Mouse (Mus musculus): ENCODE measurements at regions not wholly inside any gene's neighbourhood (a gene's known extent, or its start where the extent isn't known, plus 50 kb on each side); places are given as distances from the start of the nearest gene placed in this dataset.

DNA sequence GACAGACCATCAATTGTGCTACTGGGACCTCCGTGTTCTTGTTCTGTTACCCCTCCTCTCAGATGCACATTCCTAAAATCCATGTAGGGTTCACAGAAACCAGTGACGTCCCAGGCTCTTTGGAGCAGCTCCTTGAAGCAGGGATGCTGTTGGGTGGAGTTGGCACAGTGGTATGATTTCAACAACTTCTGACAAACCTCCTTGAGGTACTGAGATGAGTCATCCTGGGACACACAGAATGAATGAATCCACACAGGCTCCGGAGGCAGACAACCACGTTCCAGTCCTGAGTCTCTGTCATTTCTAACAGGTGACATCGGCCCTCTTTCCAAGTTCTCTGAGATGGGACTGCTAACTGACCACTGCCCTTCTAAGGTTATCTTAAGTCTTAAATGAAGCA is 360.2 kb downstream of the Rps15a start:
- Histone ChIP-seq H3K4me2 (ENCODE audit: insufficient read depth, low read depth, poor library complexity, severe bottlenecking) (no peak overlapping the region), H3K27ac (ENCODE audit: insufficient read depth, low read depth) (no peak overlapping the region), H3K79me2 (replicated peaks; ENCODE audit: control insufficient read depth, extremely low read depth, insufficient read depth, poor library complexity, severe bottlenecking) (no peaks in the 10 kb centered on the region), H3K9me3 (replicated peaks; ENCODE audit: low read length) (no peaks in the 10 kb centered on the region), H3K9ac (ENCODE audit: insufficient read depth, low read depth) (no peak overlapping the region), H3K36me3 (replicated peaks in 1 of 2; ENCODE audit: control insufficient read depth in 1 of 2, insufficient read depth in 1 of 2, low read length in 1 of 2) (no peaks in the 10 kb centered on the region), H3K4me3 (replicated peaks in 1 of 3; ENCODE audit: low read depth in 2 of 3, low read length in 2 of 3, poor library complexity in 1 of 3) (no peak overlapping the region), H3K4me1 (ENCODE audit: control insufficient read depth in 1 of 2, insufficient read depth in 2 of 2) (no peaks in the 10 kb centered on the region), H3K27me3 (replicated peaks) (no peaks in the 10 kb centered on the region)
- DNase-seq (ENCODE audit: extremely low read depth) = no peak
- dilution Hi-C loops (cut with MboI; ENCODE audit: extremely low pct_ligation_motif_present, extremely low pct_unique_long_range_greater_than_20kb, low sequenced_read_pairs) = no loop called here
- no peak for TF ChIP-seq MXI1 (IDR thresholded peaks at IDR 0.05; ENCODE audit: low read depth, low read length)
- TF ChIP-seq USF2 (conservative IDR thresholded peaks at IDR 0.05; ENCODE audit: low read depth, low read length) = no peak
- TF ChIP-seq KAT2A (IDR thresholded peaks at IDR 0.05; ENCODE audit: insufficient replicate concordance, low read length) = no peak
- TF ChIP-seq TBP (conservative IDR thresholded peaks at IDR 0.05; ENCODE audit: low read depth, low read length) = no peak
- TF ChIP-seq E2F4 (IDR thresholded peaks at IDR 0.05; ENCODE audit: insufficient replicate concordance, low read depth, low read length) = no peak
- no peak for TF ChIP-seq BHLHE40 (IDR thresholded peaks at IDR 0.05; ENCODE audit: low read depth, low read length)
- no peak for TF ChIP-seq NELFE (IDR thresholded peaks at IDR 0.05; ENCODE audit: low read depth, low read length)
- TF ChIP-seq SIN3A (IDR thresholded peaks at IDR 0.05; ENCODE audit: low read length) = no peak
- TF ChIP-seq ZKSCAN1 (IDR thresholded peaks at IDR 0.05; ENCODE audit: borderline replicate concordance, low read depth, low read length) = no peak
- no peak for TF ChIP-seq ZMIZ1 (IDR thresholded peaks at IDR 0.05; ENCODE audit: low read depth, low read length)
- TF ChIP-seq MAFK (IDR thresholded peaks at IDR 0.05; ENCODE audit: insufficient replicate concordance, low read length) = no peak
- no peak for TF ChIP-seq CHD2 (IDR thresholded peaks at IDR 0.05; ENCODE audit: low read length)
- no peak for TF ChIP-seq CHD1 (IDR thresholded peaks at IDR 0.05; ENCODE audit: low read depth, low read length)
- no peak for TF ChIP-seq MYC (IDR thresholded peaks at IDR 0.05; ENCODE audit: low read depth, low read length)
- no peak for TF ChIP-seq NRF1 (IDR thresholded peaks at IDR 0.05; ENCODE audit: low read depth, low read length)
- no peak for TF ChIP-seq MAZ (IDR thresholded peaks at IDR 0.05; ENCODE audit: low read depth, low read length)
- no peak for TF ChIP-seq MEF2A (IDR thresholded peaks at IDR 0.05; ENCODE audit: borderline replicate concordance, low read depth, low read length)
- TF ChIP-seq ZC3H11A (IDR thresholded peaks at IDR 0.05; ENCODE audit: low read depth, low read length) = no peak
- TF ChIP-seq GABPA (IDR thresholded peaks at IDR 0.05; ENCODE audit: insufficient replicate concordance, low read depth, low read length) = no peak
- in situ Hi-C loops (cut with MboI; ENCODE audit: low pct_ligation_motif_present, low pct_unique_long_range_greater_than_20kb, low sequenced_read_pairs) = no loop called here

GRCm38 (mm10) chr7:117753296-117753695 is 362.7 kb downstream of the Rps15a start:
- no peak for TF ChIP-seq USF1 (IDR thresholded peaks at IDR 0.05; ENCODE audit: low read depth, low read length)
- no peak for TF ChIP-seq POLR2A (IDR thresholded peaks at IDR 0.05; ENCODE audit: low read depth, low read length)
- no peak for TF ChIP-seq ETS1 (conservative IDR thresholded peaks at IDR 0.05; ENCODE audit: low read depth, low read length)
- no peak for TF ChIP-seq EP300 (IDR thresholded peaks at IDR 0.05; ENCODE audit: low read length)
- no peak for TF ChIP-seq UBTF (IDR thresholded peaks at IDR 0.05; ENCODE audit: low read depth, low read length)
- TF ChIP-seq GABPA (IDR thresholded peaks at IDR 0.05; ENCODE audit: insufficient replicate concordance, low read depth, low read length) = no peak
- TF ChIP-seq NELFE (IDR thresholded peaks at IDR 0.05; ENCODE audit: low read depth, low read length) = no peak
- TF ChIP-seq TBP (conservative IDR thresholded peaks at IDR 0.05; ENCODE audit: low read depth, low read length) = no peak
- no peak for TF ChIP-seq PAX5 (IDR thresholded peaks at IDR 0.05; ENCODE audit: low read length)
- TF ChIP-seq TCF12 (IDR thresholded peaks at IDR 0.05; ENCODE audit: low read depth, low read length) = no peak
- no peak for TF ChIP-seq CTCF (conservative IDR thresholded peaks at IDR 0.05 in 1 of 2, IDR thresholded peaks at IDR 0.05 in 1 of 2; ENCODE audit: low read depth in 2 of 2, low read length in 2 of 2)
- in situ Hi-C loops (cut with MboI; ENCODE audit: low pct_ligation_motif_present, low pct_unique_long_range_greater_than_20kb, low sequenced_read_pairs) = no loop called here
- no peak overlapping the region for H3K4me2 ChIP-seq (ENCODE audit: insufficient read depth, low read depth, poor library complexity, severe bottlenecking)

More at GRCm38 (mm10) chr7:117753296-117753695, 362.7 kb downstream of the Rps15a start:
- Histone ChIP-seq H3K4me1 (ENCODE audit: control insufficient read depth in 1 of 2, insufficient read depth in 2 of 2) (no peaks in the 10 kb centered on the region), H3K4me3 (replicated peaks in 1 of 3; ENCODE audit: low read depth in 2 of 3, low read length in 2 of 3, poor library complexity in 1 of 3) (no peak overlapping the region), H3K79me2 (replicated peaks; ENCODE audit: control insufficient read depth, extremely low read depth, insufficient read depth, poor library complexity, severe bottlenecking) (no peaks in the 10 kb centered on the region), H3K9ac (ENCODE audit: insufficient read depth, low read depth) (no peak overlapping the region), H3K27me3 (replicated peaks) (no peaks in the 10 kb centered on the region), H3K36me3 (replicated peaks in 1 of 2; ENCODE audit: control insufficient read depth in 1 of 2, insufficient read depth in 1 of 2, low read length in 1 of 2) (no peaks in the 10 kb centered on the region), H3K9me3 (replicated peaks; ENCODE audit: low read length) (no peaks in the 10 kb centered on the region), H3K27ac (ENCODE audit: insufficient read depth, low read depth) (no peak overlapping the region)
- no peak for DNase-seq (ENCODE audit: extremely low read depth)
- dilution Hi-C loops (cut with MboI; ENCODE audit: extremely low pct_ligation_motif_present, extremely low pct_unique_long_range_greater_than_20kb, low sequenced_read_pairs) = no loop called here

Measured in CH12.LX (cell line).